Mouse (Mus musculus): ENCODE measurements around the gene Taf13.

- TF ChIP-seq POLR2A (IDR thresholded peaks at IDR 0.05; ENCODE audit: low read depth, low read length), result no peak
- no peak for TF ChIP-seq CTCF (IDR thresholded peaks at IDR 0.05; ENCODE audit: borderline replicate concordance, insufficient read depth, low read length)
Measured at GRCm38 (mm10) chr3:108588446-108588845, 16.9 kb downstream of the Taf13 start.
